Mouse (Mus musculus): ENCODE measurements around the gene Chrnb1. TPM values are rescaled to one million over a fixed set of nuclear protein-coding genes. Genes with fewer than 3 reads are reported as not detected.

Chrnb1 gene
- total and polyA plus RNA-seq, 2 experiments from 2014 or later: 0.85 to 1.5 TPM

- TF ChIP-seq CTCF (IDR thresholded peaks at IDR 0.05; ENCODE audit: low read depth): no peak
- Histone ChIP-seq H3K9me3 (ENCODE audit: low read length) (no peaks in the 10 kb centered on the region), H3K27me3 (ENCODE audit: insufficient read depth, low read length) (no peaks in the 10 kb centered on the region), H3K4me3 (ENCODE audit: low read length) (peak overlapping the region; percentile 72), H3K27ac (0 out of 2 replicates have a peak overlapping the region, but pooled peaks have one; percentile 2), H3K4me1 (ENCODE audit: insufficient read depth, low read length) (peaks cover 14% of the 10 kb centered on the region), H3K4me2 (ENCODE audit: low read depth, low read length) (peak overlapping the region; percentile 86), H3K9ac (replicated peaks; ENCODE audit: low read length) (peak overlapping the region; percentile 79), H3K36me3 (ENCODE audit: insufficient read depth, low read length) (peaks cover 10% of the 10 kb centered on the region)
- peak; percentile 30 for DNase-seq (ENCODE audit: low spot score)
- 4% methylated on average over 8 of the region's 9 CpGs for WGBS
- no peak for ATAC-seq
These were observed 39.7 kb upstream of the Chrnb1 start for GRCm38 (mm10) chr11:69835326-69835965.

GRCm38 (mm10) chr11:69834001-69834549 lies 38.3 kb upstream of the Chrnb1 start:
- WGBS: 10% methylated on average over 30 of the region's 48 CpGs
- Histone ChIP-seq H3K4me1 (ENCODE audit: insufficient read depth, low read length) (peaks cover 12% of the 10 kb centered on the region), H3K9ac (replicated peaks; ENCODE audit: low read length) (peak overlapping the region; percentile 79), H3K9me3 (ENCODE audit: low read length) (no peaks in the 10 kb centered on the region), H3K4me2 (ENCODE audit: low read depth, low read length) (peak overlapping the region; percentile 86), H3K4me3 (ENCODE audit: low read length) (peak overlapping the region; percentile 72), H3K36me3 (ENCODE audit: insufficient read depth, low read length) (peaks cover 10% of the 10 kb centered on the region), H3K27me3 (ENCODE audit: insufficient read depth, low read length) (no peaks in the 10 kb centered on the region), H3K27ac (no peak overlapping the region)
- ATAC-seq (no peak), DNase-seq (ENCODE audit: low spot score) (peak; percentile 48)
- TF ChIP-seq CTCF (IDR thresholded peaks at IDR 0.05; ENCODE audit: low read depth): no peak

- DNase-seq (ENCODE audit: low spot score) (no peak), ATAC-seq (no peak)
- Histone ChIP-seq H3K4me1 (ENCODE audit: insufficient read depth, low read length) (peaks cover 11% of the 10 kb centered on the region), H3K27me3 (ENCODE audit: insufficient read depth, low read length) (no peaks in the 10 kb centered on the region), H3K9me3 (ENCODE audit: low read length) (no peaks in the 10 kb centered on the region), H3K4me3 (ENCODE audit: low read length) (peak overlapping the region; percentile 72), H3K27ac (no peak overlapping the region), H3K4me2 (ENCODE audit: low read depth, low read length) (peak overlapping the region; percentile 86), H3K9ac (replicated peaks; ENCODE audit: low read length) (peak overlapping the region; percentile 79; the same call in 1 of the 2 replicates), H3K36me3 (ENCODE audit: insufficient read depth, low read length) (peaks cover 10% of the 10 kb centered on the region)
- 55% methylated on average over 8 of the region's 8 CpGs for WGBS
- TF ChIP-seq CTCF (IDR thresholded peaks at IDR 0.05; ENCODE audit: low read depth): no peak
These were observed 37.8 kb upstream of the Chrnb1 start for GRCm38 (mm10) chr11:69833554-69833953.

- no peak for ATAC-seq
- no peak overlapping the region for H3K27ac ChIP-seq
- no peak for DNase-seq (ENCODE audit: low spot score)
- H3K36me3 ChIP-seq (ENCODE audit: insufficient read depth, low read length): peaks cover 51% of the 10 kb centered on the region
- no peak overlapping the region for H3K4me2 ChIP-seq (ENCODE audit: low read depth, low read length)
- H3K9me3 ChIP-seq (ENCODE audit: low read length): no peaks in the 10 kb centered on the region
- no peak overlapping the region for H3K4me3 ChIP-seq (ENCODE audit: low read length)
- no peak for TF ChIP-seq CTCF (IDR thresholded peaks at IDR 0.05; ENCODE audit: low read depth)
- no peak overlapping the region for H3K9ac ChIP-seq (replicated peaks; ENCODE audit: low read length)
- no peaks in the 10 kb centered on the region for H3K4me1 ChIP-seq (ENCODE audit: insufficient read depth, low read length)
- 51% methylated on average over 5 of the region's 5 CpGs for WGBS
- H3K27me3 ChIP-seq (ENCODE audit: insufficient read depth, low read length): no peaks in the 10 kb centered on the region
These were observed 33.1 kb upstream of the Chrnb1 start for GRCm38 (mm10) chr11:69828832-69829231.

- 58% methylated on average over 2 of the region's 2 CpGs for WGBS
- ATAC-seq: no peak
- Histone ChIP-seq H3K36me3 (ENCODE audit: insufficient read depth, low read length) (peaks cover 43% of the 10 kb centered on the region), H3K4me3 (ENCODE audit: low read length) (no peak overlapping the region), H3K9me3 (ENCODE audit: low read length) (no peaks in the 10 kb centered on the region), H3K27me3 (ENCODE audit: insufficient read depth, low read length) (no peaks in the 10 kb centered on the region), H3K4me2 (ENCODE audit: low read depth, low read length) (no peak overlapping the region), H3K9ac (replicated peaks; ENCODE audit: low read length) (no peak overlapping the region), H3K4me1 (ENCODE audit: insufficient read depth, low read length) (no peaks in the 10 kb centered on the region), H3K27ac (no peak overlapping the region)
- DNase-seq (ENCODE audit: low spot score): no peak
- TF ChIP-seq CTCF (IDR thresholded peaks at IDR 0.05; ENCODE audit: low read depth): no peak
These were observed 27.7 kb upstream of the Chrnb1 start for GRCm38 (mm10) chr11:69823456-69823855.

GRCm38 (mm10) chr11:69822080-69822479 lies 26.3 kb upstream of the Chrnb1 start, which contains the start of gene Spem1:
Gene Spem1, minus strand, starts transcription at chr11:69822180.
- H3K9ac ChIP-seq (replicated peaks; ENCODE audit: low read length): no peak within 1 kb of the TSS
- H3K4me1 ChIP-seq (ENCODE audit: insufficient read depth, low read length): no peaks in the 10 kb centered on the region
- H3K4me3 ChIP-seq (ENCODE audit: low read length): no peak within 1 kb of the TSS
- H3K27me3 ChIP-seq (ENCODE audit: insufficient read depth, low read length): no peaks in the 10 kb centered on the region
- no peak within 1 kb of the TSS for H3K27ac ChIP-seq
- no peaks in the 10 kb centered on the region for H3K9me3 ChIP-seq (ENCODE audit: low read length)
- TF ChIP-seq CTCF (IDR thresholded peaks at IDR 0.05; ENCODE audit: low read depth): no peak
- H3K36me3 ChIP-seq (ENCODE audit: insufficient read depth, low read length): peaks cover 29% of the 10 kb centered on the region
- 84% methylated on average over 3 of the region's 3 CpGs for WGBS
- no peak for ATAC-seq
- DNase-seq (ENCODE audit: low spot score): no peak
- H3K4me2 ChIP-seq (ENCODE audit: low read depth, low read length): no peak within 1 kb of the TSS

- no peak overlapping the region for H3K27ac ChIP-seq
- no peaks in the 10 kb centered on the region for H3K27me3 ChIP-seq (ENCODE audit: insufficient read depth, low read length)
- H3K36me3 ChIP-seq (ENCODE audit: insufficient read depth, low read length): peaks cover 2% of the 10 kb centered on the region; the same call in 1 of the 2 replicates
- no peaks in the 10 kb centered on the region for H3K9me3 ChIP-seq (ENCODE audit: low read length)
- H3K9ac ChIP-seq (replicated peaks; ENCODE audit: low read length): no peak overlapping the region
- no peak for TF ChIP-seq CTCF (IDR thresholded peaks at IDR 0.05; ENCODE audit: low read depth)
- H3K4me2 ChIP-seq (ENCODE audit: low read depth, low read length): no peak overlapping the region
- ATAC-seq: no peak
- H3K4me3 ChIP-seq (ENCODE audit: low read length): no peak overlapping the region
- DNase-seq (ENCODE audit: low spot score): no peak
- H3K4me1 ChIP-seq (ENCODE audit: insufficient read depth, low read length): no peaks in the 10 kb centered on the region
- WGBS: 93% methylated on average over 8 of the region's 8 CpGs
These were observed 23.1 kb upstream of the Chrnb1 start for GRCm38 (mm10) chr11:69818871-69819270.
